Mouse (Mus musculus) gastrocnemius, adult 8-10 months (tissue): ENCODE data around the gene Hmox1. TPM values are rescaled to one million over a fixed set of nuclear protein-coding genes. Genes with fewer than 3 reads are reported as not detected.

Experiments used
- DNase-seq, 2 experiments: peaks; one replicate each; pipeline ENCODE4 v3.0.0; 2022; ENCODE audit warnings: low spot score in 2 of 2
- total RNA-seq, 4 experiments: library from RNA; stranded (reverse); gene quantifications; 2 replicates each; pipeline ENCODE4 v1.2.4; 2022

Gene Hmox1
- total RNA-seq, 4 experiments from 2014 or later: 3.3 to 9.5 (median 4.2) TPM

DNA sequence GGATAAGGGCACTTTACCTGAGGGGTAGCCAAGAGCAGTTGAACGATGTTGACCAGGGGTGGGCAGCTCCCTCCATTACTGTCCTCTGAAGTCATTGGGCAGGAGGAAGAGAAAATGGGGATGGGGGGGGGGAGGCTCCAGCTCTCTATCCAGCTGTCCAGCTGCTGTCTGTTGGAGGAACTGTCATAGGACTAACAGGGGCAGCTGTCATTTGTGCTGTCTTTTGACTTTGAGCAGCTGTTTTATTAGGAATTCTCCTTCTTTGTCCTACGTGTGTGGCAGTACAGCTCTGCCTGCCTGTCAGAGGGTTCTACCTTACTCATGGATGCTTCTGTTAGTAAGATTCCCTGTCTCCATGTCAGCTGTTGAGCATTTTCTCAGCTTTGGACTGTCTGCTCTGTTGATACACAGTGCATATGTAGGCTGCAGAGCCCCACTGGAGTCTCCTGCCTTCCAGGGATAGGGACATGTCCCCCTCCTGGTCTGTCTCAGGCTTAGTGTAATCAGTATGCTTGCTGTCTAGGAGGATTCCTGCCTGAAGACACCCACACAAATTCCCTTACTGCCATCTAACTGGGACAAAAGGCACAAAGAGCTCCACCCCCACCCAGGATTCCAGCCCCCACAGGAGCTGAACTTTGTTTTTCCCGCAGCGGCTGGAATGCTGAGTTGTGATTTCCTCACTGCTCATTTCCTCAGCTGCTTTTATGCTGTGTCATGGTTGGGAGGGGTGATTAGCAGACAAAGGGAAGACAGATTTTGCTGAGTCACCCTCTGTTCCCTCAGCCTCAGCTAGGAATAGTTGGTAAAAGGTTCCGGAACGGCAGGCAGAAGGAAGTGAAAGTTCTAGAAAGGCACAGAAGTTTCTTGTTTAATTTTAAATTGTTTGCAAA lies 4.2 kb upstream of the Hmox1 start:
- DNase-seq: peak; percentile 47 to 54

DNA sequence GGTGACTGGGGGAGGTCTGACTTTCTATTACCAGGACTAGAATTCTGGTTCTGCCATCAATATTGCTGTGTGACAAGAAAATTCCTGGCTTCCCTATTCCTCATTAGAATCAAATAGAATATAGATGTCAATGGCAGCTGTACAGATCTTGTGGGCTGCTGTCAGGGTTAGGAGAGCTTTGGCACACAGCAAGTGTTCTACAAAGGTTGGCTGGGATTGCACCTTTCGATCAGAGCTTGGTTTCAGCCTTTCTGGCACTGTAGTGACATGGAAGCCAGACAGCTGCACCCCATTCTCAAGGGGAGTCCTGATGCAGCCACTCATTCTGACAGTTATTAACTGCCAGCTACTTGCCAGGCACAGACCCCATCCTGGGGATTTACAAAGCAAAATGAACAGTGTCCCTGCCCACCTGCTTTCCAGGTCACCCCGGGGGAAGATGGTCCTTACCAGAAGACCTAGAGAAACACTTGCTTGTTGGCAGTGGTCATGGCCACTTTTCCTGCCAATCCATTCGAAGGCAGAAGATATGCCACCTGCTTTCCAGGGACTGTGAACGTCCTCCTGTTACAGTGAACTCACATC lies 2.5 kb upstream of the Hmox1 start:
- no peak for DNase-seq

DNA sequence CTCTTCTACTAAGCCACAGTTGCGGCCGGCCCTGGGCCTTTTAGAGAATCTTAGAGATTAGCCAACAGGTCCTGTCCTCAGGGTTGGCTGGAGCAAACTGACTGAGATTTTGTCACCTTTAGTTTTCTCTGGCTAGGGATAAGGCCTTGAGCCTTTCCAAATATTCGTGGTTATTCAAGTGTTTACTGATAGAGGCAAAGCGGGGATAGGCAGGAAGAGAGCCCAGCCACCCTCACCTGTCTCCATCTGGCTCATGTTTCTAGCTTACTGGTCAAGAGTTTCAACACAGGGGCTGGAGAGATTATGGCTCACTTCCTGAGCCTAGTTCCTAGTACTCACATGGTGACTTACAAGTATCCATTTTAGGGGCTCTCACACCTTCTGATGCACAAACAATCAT lies 9.5 kb downstream of the Hmox1 start:
- DNase-seq: no peak

DNA sequence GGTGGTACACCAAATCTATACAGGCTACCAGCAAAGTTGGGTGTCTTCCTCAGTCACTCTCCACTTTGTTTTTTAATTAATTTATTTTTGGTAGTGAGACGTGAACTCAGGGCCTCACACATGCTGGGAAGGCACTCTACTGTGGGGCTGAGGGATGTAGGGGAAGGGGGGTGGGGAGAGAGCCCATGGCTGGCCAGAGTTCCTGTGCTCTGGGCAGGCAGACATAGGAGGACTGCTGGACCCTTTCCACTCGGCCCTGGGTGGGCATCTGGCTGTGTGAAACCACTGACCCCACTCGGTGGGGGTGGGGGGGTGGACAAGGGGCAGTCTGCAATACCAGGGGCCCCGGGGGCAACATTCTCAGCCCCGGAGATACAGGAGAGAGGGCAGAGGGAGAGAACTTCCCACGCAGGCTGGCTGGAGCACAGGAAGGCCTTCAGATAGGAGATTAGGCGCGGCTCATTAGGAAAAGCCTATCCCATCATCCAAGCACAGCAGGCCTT lies 10.0 kb downstream of the Hmox1 start:
- DNase-seq: no peak

DNA sequence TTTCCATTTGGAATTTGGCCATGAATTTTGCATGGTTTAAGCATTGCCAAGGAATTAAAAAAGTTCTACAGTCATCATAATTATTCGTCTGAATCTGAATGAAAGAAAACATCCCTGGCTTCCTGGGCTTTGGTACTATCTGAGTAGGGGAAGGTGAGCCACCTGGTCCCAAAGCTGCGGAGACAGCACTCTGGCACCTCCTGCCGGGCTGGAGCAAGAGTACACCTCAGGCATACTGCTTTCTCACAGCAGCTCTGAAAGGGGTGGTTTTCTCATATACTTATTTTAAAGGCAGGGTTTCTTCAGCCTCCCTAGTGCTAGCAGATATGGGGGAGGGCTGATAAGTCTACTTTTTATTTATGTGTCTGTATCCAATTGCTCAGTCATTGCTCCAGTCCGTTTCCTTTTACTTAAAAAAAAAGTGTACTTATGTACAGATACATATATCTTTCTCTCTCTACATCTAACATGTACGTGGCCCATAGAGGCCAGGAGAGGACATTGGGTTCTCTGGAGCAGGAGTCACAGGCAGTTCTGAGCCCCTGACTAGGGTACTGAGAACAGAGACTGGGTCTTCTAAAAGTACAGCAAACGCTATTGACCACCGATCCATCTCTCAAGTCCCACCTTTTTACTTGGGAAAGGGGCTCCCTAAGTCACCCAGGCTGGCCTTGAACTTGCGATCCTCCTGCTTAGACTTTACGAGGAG lies 15.3 kb downstream of the Hmox1 start:
- peak; percentile 48 to 65 for DNase-seq

DNA sequence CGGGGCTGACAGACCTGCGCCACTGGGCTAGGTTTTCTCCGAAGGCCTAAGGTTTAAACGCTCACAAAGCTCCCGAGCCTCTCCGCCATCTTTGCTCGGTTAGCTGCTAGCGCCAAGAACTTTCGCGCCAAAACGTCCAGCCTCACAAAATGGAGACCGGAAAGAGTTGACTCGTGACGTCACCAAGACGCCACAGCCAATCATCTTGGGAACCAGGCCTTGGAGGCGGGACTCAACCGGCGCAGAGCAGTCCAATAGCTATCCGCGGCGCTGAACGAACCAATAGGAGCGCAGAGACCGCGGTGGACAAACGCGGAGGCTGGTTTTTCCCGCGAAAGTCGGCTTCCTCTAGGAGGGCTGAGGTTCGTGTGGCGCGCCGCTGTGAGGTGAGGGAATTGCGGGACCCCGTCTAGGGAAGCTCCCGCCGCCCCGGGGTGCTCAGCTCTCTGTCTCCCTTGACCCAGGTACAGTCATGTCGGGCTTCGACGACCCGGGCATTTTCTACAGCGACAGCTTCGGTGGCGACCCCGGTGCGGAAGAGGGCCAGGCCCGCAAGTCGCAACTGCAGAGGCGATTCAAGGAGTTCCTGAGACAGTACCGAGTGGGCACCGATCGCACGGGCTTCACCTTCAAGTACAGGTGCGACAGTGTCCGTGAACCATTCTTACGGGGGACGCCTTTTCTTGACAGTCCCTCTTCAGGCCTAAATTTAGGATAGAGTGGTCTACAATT lies 16.0 kb downstream of the Hmox1 start, which contains the start of gene Mcm5:
Gene Mcm5 (plus strand): TSS at position 334 of the 732 bp plus-strand sequence.
- DNase-seq: peak; percentile 98

DNA sequence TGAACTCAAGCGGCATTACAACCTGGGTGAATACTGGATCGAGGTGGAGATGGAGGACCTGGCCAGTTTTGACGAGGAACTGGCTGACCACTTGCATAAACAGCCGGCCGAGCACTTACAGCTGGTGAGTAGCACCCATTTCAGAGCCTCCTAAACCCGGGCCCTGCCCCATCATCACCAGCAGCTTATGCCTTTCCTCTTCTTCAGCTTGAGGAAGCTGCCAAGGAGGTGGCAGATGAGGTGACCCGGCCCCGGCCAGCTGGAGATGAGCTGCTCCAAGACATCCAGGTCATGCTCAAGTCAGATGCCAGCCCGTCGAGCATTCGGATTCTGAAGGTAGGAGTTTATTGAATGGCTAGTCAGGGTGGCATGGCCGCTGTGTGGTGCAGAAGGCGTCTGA lies 16.7 kb downstream of the Hmox1 start:
- DNase-seq: no peak

DNA sequence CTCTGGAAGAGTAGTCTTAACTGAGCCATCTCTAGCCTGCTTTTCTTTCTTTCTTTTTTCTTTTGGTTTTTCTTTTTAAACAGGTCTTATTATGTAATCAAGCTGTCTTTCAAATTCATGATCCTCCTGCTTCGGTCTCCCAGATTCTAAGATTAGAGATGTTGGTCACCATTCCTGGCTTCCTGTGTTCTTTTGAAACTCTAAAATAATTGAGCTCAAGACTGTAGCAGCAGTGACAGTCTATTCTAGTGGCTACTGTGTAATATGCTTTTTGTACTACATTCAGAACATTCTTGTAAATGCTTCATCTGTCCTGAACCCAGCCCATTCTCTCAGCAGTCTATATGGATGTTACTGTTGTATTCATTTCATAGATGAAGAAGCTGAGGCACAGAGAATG lies 25.1 kb downstream of the Hmox1 start:
- DNase-seq: no peak

DNA sequence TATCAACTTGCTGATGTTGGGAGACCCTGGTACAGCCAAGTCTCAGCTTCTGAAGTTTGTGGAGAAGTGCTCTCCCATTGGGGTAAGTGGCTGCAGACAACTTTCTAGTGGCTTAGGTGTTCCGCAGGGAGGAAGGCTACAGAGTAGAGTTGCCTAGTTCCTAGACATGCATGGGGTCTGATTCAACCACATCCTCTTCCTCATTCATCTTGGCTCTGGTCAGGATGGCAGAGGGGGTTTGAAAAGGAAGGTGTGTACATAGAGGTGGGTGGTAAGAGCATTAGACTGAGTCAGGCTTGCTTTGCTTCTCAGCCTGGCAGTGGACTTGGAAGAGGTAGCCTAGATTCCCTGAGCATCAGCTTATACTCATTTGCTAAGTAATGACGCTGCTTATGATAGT lies 25.9 kb downstream of the Hmox1 start:
- DNase-seq: no peak

DNA sequence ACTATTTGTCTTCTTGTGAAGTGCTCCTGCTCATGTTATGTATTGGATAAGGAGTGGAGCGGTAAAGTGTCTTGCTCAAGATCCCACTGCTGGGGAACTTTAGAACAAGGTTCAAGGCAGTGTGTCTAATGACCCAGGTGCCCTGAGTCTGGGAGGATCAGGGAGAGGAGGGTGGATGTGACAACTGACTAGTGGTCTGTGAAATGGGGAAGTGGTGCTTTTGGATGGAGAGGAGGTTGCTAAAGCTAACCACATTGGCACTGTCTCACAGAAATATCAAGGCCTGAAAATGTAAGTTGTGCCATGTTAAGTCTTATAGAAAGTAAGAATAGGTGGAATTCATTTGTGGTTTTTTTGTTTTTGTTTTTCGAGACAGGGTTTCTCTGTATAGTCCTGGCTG lies 26.3 kb downstream of the Hmox1 start:
- no peak for DNase-seq

DNA sequence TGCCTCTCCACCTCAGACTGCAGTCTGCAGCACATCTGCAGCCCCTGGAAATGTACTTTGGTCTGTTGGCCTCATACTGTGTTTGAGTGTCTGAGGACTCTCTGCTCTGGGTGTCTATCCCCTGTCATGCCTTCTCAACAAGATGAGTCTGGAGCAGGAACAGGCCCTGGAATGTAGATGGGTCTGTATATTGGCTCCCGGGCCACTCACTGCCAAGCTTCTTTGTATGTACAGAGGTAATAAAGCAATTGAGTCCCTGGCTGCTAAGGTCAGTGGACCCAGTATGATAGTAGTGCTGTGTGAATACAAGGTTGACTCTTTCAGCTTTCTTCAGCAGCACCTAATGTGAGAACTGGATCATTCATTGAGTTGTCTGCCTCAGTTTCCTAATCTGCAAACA lies 34.0 kb downstream of the Hmox1 start:
- DNase-seq: no peak

DNA sequence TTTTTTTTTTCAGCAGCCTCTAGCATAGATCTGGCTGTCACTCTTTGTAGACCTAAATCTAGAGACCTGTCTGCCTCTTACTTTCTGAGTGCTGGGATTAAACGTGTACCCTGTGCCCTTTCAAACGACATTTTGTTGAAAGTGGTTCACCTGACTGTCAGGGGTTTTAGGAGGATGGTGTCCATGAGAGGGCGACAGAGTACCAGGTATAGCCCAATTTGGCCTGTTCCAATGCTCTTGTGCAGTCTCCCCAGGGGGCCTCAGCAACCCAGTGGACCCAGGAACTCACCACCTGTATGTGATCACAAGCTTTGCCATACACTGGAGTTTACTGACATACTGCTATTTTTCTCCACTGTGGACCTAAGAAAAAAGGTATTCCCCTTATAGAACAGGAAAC lies 39.1 kb downstream of the Hmox1 start:
- peak in 1 of 2 experiments; percentile 30 for DNase-seq

DNA sequence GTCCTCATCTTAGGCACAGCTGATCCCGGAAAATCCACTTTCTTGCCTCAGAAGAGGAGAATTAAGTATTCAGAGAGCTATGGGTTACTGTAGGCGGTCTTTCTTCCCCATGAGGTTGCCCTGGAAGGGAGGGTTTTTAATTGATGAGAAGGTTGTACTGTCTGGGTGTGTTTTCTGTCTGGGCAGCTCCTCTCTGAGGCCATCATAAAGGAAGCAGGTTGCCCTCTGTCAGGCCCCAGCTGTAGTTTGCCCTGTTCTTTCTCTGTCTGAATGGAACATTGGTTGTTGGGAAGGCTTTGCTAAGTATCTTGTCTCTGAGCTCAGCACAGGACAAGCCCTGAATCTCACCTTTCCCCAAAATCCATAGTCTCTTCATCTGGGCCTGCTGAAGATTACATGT lies 40.0 kb downstream of the Hmox1 start:
- DNase-seq: no peak

DNA sequence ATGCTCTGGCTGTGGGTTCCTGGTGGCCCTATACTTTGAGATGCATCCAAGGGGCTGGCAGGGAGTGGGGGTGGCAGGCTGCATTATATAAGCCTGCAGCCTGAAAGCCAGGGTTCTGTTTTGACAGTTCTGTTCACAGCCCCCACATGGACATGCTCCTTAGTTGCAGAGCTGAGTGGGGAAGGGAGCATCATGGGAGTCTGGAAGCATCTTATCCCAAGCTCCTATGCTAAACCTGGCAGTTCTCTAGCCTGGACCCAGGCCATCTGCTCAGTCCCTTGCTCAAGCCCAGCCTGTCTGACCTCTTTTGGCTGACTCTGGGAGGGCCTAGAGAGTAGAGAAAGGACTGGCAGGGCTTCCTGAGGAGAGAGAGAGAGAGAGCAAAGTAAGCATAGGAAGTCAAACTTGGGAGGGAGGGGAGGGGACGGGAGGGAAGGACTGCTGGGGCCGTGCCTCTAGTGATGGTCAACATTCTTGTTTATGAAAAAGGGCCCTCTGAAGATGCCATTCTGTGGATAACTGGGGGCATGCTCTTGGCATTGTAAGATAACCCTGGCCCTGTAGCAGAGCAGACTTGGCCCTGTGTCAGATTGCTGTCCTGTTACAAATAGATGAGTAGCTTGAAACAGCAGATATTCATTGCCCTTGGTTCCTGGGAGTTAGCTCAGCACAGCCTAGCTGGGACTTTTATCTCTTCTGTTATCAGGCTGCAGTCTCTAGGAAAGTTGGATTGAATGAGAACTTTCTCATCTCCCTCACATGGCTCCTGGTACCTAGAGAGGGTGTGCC lies 41.4 kb downstream of the Hmox1 start:
- peak; percentile 39 to 67 for DNase-seq

DNA sequence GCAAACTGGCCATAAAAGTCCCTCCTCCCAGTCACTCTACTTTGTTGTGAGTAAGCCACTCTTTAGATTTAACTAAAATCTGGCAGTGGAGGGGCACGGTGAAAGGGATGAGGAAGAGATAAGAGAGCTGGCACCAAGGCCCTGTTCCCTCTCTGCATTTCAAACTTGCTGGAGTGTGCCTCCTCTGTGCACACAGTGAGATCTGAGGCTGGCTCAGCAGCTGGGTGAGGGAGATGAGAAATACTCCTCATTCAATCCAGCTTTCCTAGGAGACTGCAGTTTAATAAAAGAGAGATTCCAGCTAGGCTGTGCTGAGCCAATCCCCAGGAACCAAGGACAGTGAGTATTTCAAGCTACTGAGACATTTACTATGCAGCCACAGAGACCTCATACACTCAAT lies 42.3 kb downstream of the Hmox1 start:
- no peak for DNase-seq

DNA sequence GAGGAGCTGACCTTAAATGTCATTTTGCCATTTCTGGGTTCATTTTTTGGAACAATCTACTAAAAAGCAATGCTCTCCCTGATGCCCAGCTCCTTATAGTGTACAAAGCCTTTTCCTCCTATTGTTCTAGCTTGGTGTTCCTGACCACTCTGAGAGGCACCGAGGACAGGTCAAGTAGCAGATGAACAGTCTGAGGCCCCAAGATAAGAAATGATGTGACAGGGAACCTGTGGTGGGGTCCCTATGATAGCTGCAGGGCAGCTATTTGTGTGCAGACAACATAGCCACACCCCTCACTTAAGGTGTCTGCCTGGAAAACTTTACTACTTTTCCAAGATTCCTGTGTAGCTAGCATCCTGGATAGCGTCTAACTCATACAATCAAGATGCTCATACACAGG lies 42.8 kb downstream of the Hmox1 start:
- DNase-seq: no peak

DNA sequence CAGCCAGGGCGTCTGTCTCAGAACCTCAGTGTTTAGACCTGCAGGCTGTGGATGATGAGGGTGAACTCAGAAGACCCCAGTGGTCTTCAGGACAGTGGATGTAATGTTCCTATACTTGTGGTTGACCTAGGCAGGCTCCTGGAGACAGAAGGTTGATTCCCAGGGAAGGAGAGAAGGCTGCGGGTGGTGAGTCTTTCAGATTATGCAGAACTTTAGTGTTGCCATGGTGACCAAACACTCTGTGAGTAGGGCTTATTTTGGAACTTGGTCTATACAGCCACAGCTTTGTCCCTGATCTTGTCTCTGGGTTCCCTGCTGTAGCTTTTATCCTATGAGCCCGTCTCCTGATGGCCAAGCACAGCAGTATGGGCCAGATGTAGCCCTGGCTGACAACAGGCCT lies 44.1 kb downstream of the Hmox1 start:
- DNase-seq: no peak
